Mouse (Mus musculus): Measurements from ENCODE around the gene Utrn. TPM values are rescaled to one million over a fixed set of nuclear protein-coding genes. Genes with fewer than 3 reads are reported as not detected.

Utrn gene
- total and polyA plus RNA-seq, 3 experiments: 0.31 to 1.1 (median 0.67) TPM

DNA sequence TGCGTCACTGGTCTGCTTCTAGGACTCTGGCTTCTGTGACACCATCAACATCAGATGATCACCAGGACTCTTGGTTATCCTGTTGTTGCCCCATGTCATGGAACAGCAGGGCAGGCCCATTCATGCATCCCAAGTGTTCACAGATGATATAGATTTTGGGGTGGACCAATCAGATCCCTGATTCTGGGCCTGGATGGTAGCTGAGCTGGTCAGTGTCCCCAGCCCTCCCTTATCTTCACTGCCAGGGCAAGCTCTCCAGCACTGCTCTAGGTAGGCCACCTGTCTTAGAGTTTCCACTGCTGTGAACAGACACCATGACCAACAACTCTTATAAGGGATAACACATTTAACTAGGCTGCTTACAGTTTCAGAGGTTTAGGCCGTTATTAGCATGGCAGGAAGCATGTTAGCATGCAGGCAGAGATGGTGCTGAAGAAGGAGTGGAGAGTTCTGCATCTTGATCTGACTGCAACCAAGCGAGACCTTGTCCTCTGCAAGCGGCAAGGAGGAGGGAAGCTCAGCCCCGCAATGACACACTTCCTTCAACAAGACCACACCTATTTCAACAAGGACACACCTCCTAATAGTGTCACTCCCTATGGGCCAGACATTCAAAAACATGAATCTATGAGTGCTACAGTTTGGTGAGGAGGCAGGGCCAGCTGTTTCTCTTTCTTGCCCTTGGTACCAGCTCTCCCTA is 34.4 kb upstream of the Utrn start:
- dilution Hi-C loops (cut with MboI; ENCODE audit: extremely low pct_ligation_motif_present, extremely low pct_unique_long_range_greater_than_20kb, low sequenced_read_pairs) (no loop called here), in situ Hi-C loops (cut with MboI; ENCODE audit: low pct_ligation_motif_present, low pct_unique_long_range_greater_than_20kb, low sequenced_read_pairs) (loop anchor here (25.0 kb wide), 1 partner anchor 216 kb away; no protein-coding TSS in a partner anchor)
- Histone ChIP-seq H3K79me2 (replicated peaks; ENCODE audit: control insufficient read depth, extremely low read depth, insufficient read depth, poor library complexity, severe bottlenecking) (no peaks in the 10 kb centered on the region), H3K4me1 (ENCODE audit: control insufficient read depth in 1 of 2, insufficient read depth in 2 of 2) (peaks cover 11 to 16% of the 10 kb centered on the region in 2 experiments), H3K36me3 (replicated peaks in 1 of 2; ENCODE audit: control insufficient read depth in 1 of 2, insufficient read depth in 1 of 2, low read length in 1 of 2) (no peaks in the 10 kb centered on the region), H3K9ac (ENCODE audit: insufficient read depth, low read depth) (no peak overlapping the region), H3K27me3 (replicated peaks) (no peaks in the 10 kb centered on the region), H3K27ac (ENCODE audit: insufficient read depth, low read depth) (no peak overlapping the region), H3K4me2 (ENCODE audit: insufficient read depth, low read depth, poor library complexity, severe bottlenecking) (peak overlapping the region; percentile 13; the same call in 1 of the 2 replicates), H3K9me3 (replicated peaks; ENCODE audit: low read length) (no peaks in the 10 kb centered on the region), H3K4me3 (replicated peaks in 1 of 3; ENCODE audit: low read depth in 2 of 3, low read length in 2 of 3, poor library complexity in 1 of 3) (peak overlapping the region; percentile 20 to 50 (median 37))
- TF ChIP-seq BHLHE40 (IDR thresholded peaks at IDR 0.05; ENCODE audit: low read depth, low read length) (no peak), TBP (conservative IDR thresholded peaks at IDR 0.05; ENCODE audit: low read depth, low read length) (peak; percentile 91), SIN3A (IDR thresholded peaks at IDR 0.05; ENCODE audit: low read length) (peak; percentile 38), ZC3H11A (IDR thresholded peaks at IDR 0.05; ENCODE audit: low read depth, low read length) (no peak), JUN (IDR thresholded peaks at IDR 0.05; ENCODE audit: insufficient read depth, low read depth, low read length) (no peak), NRF1 (IDR thresholded peaks at IDR 0.05; ENCODE audit: low read depth, low read length) (0 out of 2 replicates have a peak, but pooled peaks have one; percentile 11), PAX5 (IDR thresholded peaks at IDR 0.05; ENCODE audit: low read length) (no peak), MYC (IDR thresholded peaks at IDR 0.05; ENCODE audit: low read depth, low read length) (no peak), E2F4 (IDR thresholded peaks at IDR 0.05; ENCODE audit: insufficient replicate concordance, low read depth, low read length) (no peak), SMC3 (IDR thresholded peaks at IDR 0.05; ENCODE audit: low read depth, low read length) (no peak), EP300 (IDR thresholded peaks at IDR 0.05; ENCODE audit: low read length) (0 out of 2 replicates have a peak, but pooled peaks have one; percentile 31), IRF4 (IDR thresholded peaks at IDR 0.05; ENCODE audit: low read depth, low read length) (0 out of 2 replicates have a peak, but pooled peaks have one; percentile 33), MAX (IDR thresholded peaks at IDR 0.05; ENCODE audit: low read length) (no peak), RAD21 (IDR thresholded peaks at IDR 0.05; ENCODE audit: low read depth, low read length) (no peak), KAT2A (IDR thresholded peaks at IDR 0.05; ENCODE audit: insufficient replicate concordance, low read length) (0 out of 2 replicates have a peak, but pooled peaks have one; percentile 35), ZMIZ1 (IDR thresholded peaks at IDR 0.05; ENCODE audit: low read depth, low read length) (peak; percentile 48; the same call in 1 of the 2 replicates), ETS1 (conservative IDR thresholded peaks at IDR 0.05; ENCODE audit: low read depth, low read length) (no peak), USF2 (conservative IDR thresholded peaks at IDR 0.05; ENCODE audit: low read depth, low read length) (no peak), NELFE (IDR thresholded peaks at IDR 0.05; ENCODE audit: low read depth, low read length) (peak; percentile 62), JUND (conservative IDR thresholded peaks at IDR 0.05; ENCODE audit: low read depth, low read length) (no peak), RCOR1 (conservative IDR thresholded peaks at IDR 0.05; ENCODE audit: low read depth, low read length) (no peak), POLR2A (IDR thresholded peaks at IDR 0.05; ENCODE audit: low read depth, low read length) (peak; percentile 43; the same call in 1 of the 2 replicates), ELF1 (IDR thresholded peaks at IDR 0.05; ENCODE audit: low read depth, low read length) (0 out of 2 replicates have a peak, but pooled peaks have one; percentile 43), TCF12 (IDR thresholded peaks at IDR 0.05; ENCODE audit: low read depth, low read length) (peak; percentile 90), GABPA (IDR thresholded peaks at IDR 0.05; ENCODE audit: insufficient replicate concordance, low read depth, low read length) (no peak), HCFC1 (IDR thresholded peaks at IDR 0.05; ENCODE audit: low read depth, low read length) (no peak; the same call in 1 of the 2 replicates), CHD2 (IDR thresholded peaks at IDR 0.05; ENCODE audit: low read length) (no peak), MEF2A (IDR thresholded peaks at IDR 0.05; ENCODE audit: borderline replicate concordance, low read depth, low read length) (no peak)
- peak; percentile 84 for DNase-seq (ENCODE audit: extremely low read depth)
